Mouse (Mus musculus): ENCODE measurements around the gene Ier2. TPM values are rescaled to one million over a fixed set of nuclear protein-coding genes. Genes with fewer than 3 reads are reported as not detected.
"Not testable (repeated sequence)": the region's sequence is repeated elsewhere in the genome, so short reads cannot be mapped to it uniquely, and the experiment has no call there.

The Ier2 gene
- polyA plus RNA-seq, 1 experiment from 2014 or later: 78.0 TPM

GRCm38 (mm10) chr8:84634849-84635304, 27.8 kb downstream of the Ier2 start:
- Histone ChIP-seq H3K4me3 (ENCODE audit: low read length) (no peak overlapping the region), H3K9ac (replicated peaks; ENCODE audit: low read length) (no peak overlapping the region; the same call in 1 of the 2 replicates), H3K4me2 (replicated peaks; ENCODE audit: low read depth, low read length) (no peak overlapping the region), H3K9me3 (ENCODE audit: low read length) (no peaks in the 10 kb centered on the region), H3K4me1 (ENCODE audit: insufficient read depth, low read length) (peaks cover 26% of the 10 kb centered on the region), H3K27ac (ENCODE audit: low read length) (no peak overlapping the region), H3K27me3 (ENCODE audit: insufficient read depth, low read length) (no peaks in the 10 kb centered on the region), H3K36me3 (ENCODE audit: insufficient read depth, low read length) (no peaks in the 10 kb centered on the region)
- ATAC-seq (ENCODE audit: low FRiP score, low TSS enrichment): no peak
- WGBS: 53% methylated on average over 9 of the region's 9 CpGs

DNA sequence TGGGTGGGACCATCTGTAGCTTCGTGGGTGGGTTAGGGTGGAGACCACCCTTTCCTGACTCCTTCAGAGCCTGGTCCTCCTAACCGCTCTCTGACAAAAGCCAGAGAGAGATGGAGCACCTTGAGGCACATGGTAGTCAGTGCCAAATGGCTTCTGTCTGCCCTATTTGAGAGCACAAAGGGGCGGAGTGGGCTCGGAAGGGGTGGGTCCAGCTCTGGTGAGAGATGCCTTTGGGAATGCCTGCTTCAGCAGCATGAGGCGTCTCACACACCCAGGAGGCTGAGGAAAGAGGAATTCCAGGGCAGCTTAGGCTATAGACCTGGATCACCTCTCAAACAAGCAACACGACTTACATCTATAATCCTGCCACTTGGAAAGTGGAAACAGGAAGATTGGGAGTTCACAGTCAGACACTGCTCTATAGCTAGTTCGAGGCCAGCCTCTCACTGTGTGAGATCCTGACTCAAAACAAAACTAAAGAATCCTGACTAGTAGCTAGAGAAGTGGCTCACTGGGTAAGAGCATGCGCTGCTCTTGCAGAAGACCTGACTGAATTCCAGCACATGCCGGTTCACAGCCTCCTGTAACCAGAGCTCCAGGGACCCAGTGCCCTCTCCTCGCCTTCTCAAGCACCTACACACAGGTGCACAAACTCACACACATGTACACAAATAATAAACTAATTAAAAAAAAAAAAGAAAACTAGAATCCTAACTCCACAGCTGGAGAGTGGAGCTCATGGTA, 28.6 kb downstream of the Ier2 start:
- no peaks in the 10 kb centered on the region for H3K36me3 ChIP-seq (ENCODE audit: insufficient read depth, low read length)
- peaks cover 26% of the 10 kb centered on the region for H3K4me1 ChIP-seq (ENCODE audit: insufficient read depth, low read length)
- WGBS: 39% methylated on average over 10 of the region's 10 CpGs
- no peaks in the 10 kb centered on the region for H3K9me3 ChIP-seq (ENCODE audit: low read length)
- no peak for ATAC-seq (ENCODE audit: low FRiP score, low TSS enrichment)
- no peaks in the 10 kb centered on the region for H3K27me3 ChIP-seq (ENCODE audit: insufficient read depth, low read length)
- H3K4me3 ChIP-seq (ENCODE audit: low read length): no peak overlapping the region
- H3K4me2 ChIP-seq (replicated peaks; ENCODE audit: low read depth, low read length): no peak overlapping the region
- H3K9ac ChIP-seq (replicated peaks; ENCODE audit: low read length): no peak overlapping the region
- no peak overlapping the region for H3K27ac ChIP-seq (ENCODE audit: low read length)

GRCm38 (mm10) chr8:84631813-84632212, 30.8 kb downstream of the Ier2 start:
- H3K36me3 ChIP-seq (ENCODE audit: insufficient read depth, low read length): no peaks in the 10 kb centered on the region
- no peak for ATAC-seq (ENCODE audit: low FRiP score, low TSS enrichment)
- 90% methylated on average over 4 of the region's 4 CpGs for WGBS

DNA sequence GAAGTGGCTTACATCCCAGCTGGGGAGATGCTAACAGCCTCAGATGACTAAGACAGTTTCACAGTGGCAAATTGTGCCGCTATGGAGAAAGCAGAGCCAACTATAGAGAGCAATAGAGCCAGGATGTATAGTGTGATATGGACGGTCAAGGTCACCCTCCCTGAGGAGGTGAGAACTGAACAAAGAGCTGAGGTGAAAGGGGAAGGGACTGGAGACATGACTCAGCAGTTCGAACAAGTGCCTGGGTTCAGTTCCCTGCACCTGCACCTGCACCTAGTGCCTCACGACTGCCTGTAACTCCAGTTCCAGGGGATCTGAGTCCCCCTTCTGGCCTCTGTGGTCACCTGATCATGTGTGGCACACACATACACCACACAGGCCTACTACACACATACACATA, 32.5 kb downstream of the Ier2 start:
- Histone ChIP-seq H3K9ac (replicated peaks; ENCODE audit: low read length) (no peak overlapping the region), H3K4me2 (replicated peaks; ENCODE audit: low read depth, low read length) (no peak overlapping the region), H3K9me3 (ENCODE audit: low read length) (no peaks in the 10 kb centered on the region), H3K27ac (ENCODE audit: low read length) (no peak overlapping the region), H3K36me3 (ENCODE audit: insufficient read depth, low read length) (no peaks in the 10 kb centered on the region), H3K4me3 (ENCODE audit: low read length) (no peak overlapping the region), H3K4me1 (ENCODE audit: insufficient read depth, low read length) (0 out of 2 replicates have a peak, but pooled peaks cover 4% of the 10 kb centered on the region), H3K27me3 (ENCODE audit: insufficient read depth, low read length) (no peaks in the 10 kb centered on the region)
- WGBS: 77% methylated on average over 4 of the region's 4 CpGs
- no peak for ATAC-seq (ENCODE audit: low FRiP score, low TSS enrichment)

More at GRCm38 (mm10) chr8:84631813-84632212, 30.8 kb downstream of the Ier2 start:
- peaks cover 16% of the 10 kb centered on the region for H3K4me1 ChIP-seq (ENCODE audit: insufficient read depth, low read length)
- H3K4me3 ChIP-seq (ENCODE audit: low read length): no peak overlapping the region
- H3K27ac ChIP-seq (ENCODE audit: low read length): no peak overlapping the region
- H3K27me3 ChIP-seq (ENCODE audit: insufficient read depth, low read length): no peaks in the 10 kb centered on the region
- H3K9me3 ChIP-seq (ENCODE audit: low read length): no peaks in the 10 kb centered on the region
- H3K4me2 ChIP-seq (replicated peaks; ENCODE audit: low read depth, low read length): no peak overlapping the region
- no peak overlapping the region for H3K9ac ChIP-seq (replicated peaks; ENCODE audit: low read length)

DNA sequence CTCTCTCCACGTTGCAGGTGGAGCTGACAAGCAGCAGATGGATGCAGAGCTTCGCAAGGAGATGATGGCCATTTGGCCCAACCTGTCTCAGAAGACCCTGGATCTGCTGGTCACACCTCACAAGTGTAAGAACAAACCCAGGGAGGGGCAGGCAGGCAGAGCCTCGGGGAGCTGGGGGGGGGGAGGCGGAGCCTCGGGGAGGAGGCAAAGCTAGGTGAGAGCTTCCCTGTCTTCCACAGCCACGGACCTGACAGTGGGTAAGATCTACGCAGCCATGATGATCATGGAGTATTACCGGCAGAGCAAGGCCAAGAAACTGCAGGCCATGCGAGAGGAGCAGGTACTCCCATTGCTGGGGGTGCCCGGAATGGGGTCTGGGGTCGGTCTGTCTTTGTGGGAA, 33.1 kb downstream of the Ier2 start:
- Histone ChIP-seq H3K36me3 (ENCODE audit: insufficient read depth, low read length) (no peaks in the 10 kb centered on the region), H3K9ac (replicated peaks; ENCODE audit: low read length) (no peak overlapping the region), H3K4me3 (ENCODE audit: low read length) (no peak overlapping the region), H3K4me1 (ENCODE audit: insufficient read depth, low read length) (no peaks in the 10 kb centered on the region), H3K27ac (ENCODE audit: low read length) (no peak overlapping the region), H3K4me2 (replicated peaks; ENCODE audit: low read depth, low read length) (no peak overlapping the region), H3K27me3 (ENCODE audit: insufficient read depth, low read length) (no peaks in the 10 kb centered on the region), H3K9me3 (ENCODE audit: low read length) (no peaks in the 10 kb centered on the region)
- WGBS: 66% methylated on average over 10 of the region's 11 CpGs
- ATAC-seq (ENCODE audit: low FRiP score, low TSS enrichment): no peak

DNA sequence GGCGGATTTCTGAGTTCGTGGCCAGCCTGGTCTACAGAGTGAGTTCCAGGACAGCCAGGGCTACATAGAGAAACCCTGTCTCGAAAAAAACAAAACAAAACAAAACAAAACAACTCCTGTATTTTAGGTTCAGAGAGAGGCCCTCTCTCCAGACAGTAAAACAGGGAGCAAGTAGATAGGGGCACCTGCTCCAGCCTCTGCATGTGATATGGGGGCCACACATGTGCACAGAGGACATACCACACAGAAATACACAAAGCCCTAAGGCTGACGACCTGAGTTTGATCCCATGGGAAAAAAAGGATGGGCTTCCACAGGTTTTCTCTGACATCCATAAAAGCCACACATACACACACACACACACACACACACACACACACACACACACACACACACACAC, 39.2 kb downstream of the Ier2 start:
- H3K4me2 ChIP-seq (replicated peaks; ENCODE audit: low read depth, low read length); H3K27me3 ChIP-seq (ENCODE audit: insufficient read depth, low read length); H3K36me3 ChIP-seq (ENCODE audit: insufficient read depth, low read length); H3K4me1 ChIP-seq (ENCODE audit: insufficient read depth, low read length); H3K4me3 ChIP-seq (ENCODE audit: low read length); H3K27ac ChIP-seq (ENCODE audit: low read length); ATAC-seq (ENCODE audit: low FRiP score, low TSS enrichment); H3K9me3 ChIP-seq (ENCODE audit: low read length); H3K9ac ChIP-seq (replicated peaks; ENCODE audit: low read length): not testable (repeated sequence)
- WGBS: 70% methylated on average over 4 of the region's 4 CpGs

DNA sequence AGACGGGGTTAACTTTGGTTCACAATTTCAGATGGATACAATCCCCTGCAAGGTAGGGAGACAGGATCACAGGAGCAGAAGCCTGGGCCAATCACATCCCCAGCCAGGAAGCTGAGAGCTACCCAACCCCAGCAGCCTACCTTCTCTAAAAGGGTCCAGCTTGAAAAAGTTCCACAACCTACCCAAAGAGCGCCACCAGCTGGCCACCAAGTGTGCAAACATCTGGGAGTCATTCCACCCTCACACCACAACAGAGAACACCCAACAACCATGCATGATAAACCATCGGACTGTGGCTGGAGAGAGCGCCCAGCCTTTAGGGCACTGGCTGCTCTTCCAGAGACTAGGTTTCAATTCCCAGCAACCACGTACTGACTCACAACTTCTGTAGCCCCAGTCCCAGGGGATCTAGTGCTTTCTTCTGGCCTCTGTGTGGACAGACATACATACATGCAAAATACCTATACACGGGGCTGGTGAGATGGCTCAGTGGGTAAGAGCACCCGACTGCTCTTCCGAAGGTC, 41.5 kb downstream of the Ier2 start:
- peaks cover 5% of the 10 kb centered on the region; the same call in 1 of the 2 replicates for H3K27me3 ChIP-seq (ENCODE audit: insufficient read depth, low read length)
- H3K9ac ChIP-seq (replicated peaks; ENCODE audit: low read length): no peak overlapping the region
- H3K4me2 ChIP-seq (replicated peaks; ENCODE audit: low read depth, low read length): no peak overlapping the region
- 76% methylated on average over 8 of the region's 8 CpGs for WGBS
- H3K4me3 ChIP-seq (ENCODE audit: low read length): no peak overlapping the region
- H3K9me3 ChIP-seq (ENCODE audit: low read length): no peaks in the 10 kb centered on the region
- H3K4me1 ChIP-seq (ENCODE audit: insufficient read depth, low read length): no peaks in the 10 kb centered on the region
- H3K36me3 ChIP-seq (ENCODE audit: insufficient read depth, low read length): no peaks in the 10 kb centered on the region
- H3K27ac ChIP-seq (ENCODE audit: low read length): no peak overlapping the region
- no peak for ATAC-seq (ENCODE audit: low FRiP score, low TSS enrichment)

DNA sequence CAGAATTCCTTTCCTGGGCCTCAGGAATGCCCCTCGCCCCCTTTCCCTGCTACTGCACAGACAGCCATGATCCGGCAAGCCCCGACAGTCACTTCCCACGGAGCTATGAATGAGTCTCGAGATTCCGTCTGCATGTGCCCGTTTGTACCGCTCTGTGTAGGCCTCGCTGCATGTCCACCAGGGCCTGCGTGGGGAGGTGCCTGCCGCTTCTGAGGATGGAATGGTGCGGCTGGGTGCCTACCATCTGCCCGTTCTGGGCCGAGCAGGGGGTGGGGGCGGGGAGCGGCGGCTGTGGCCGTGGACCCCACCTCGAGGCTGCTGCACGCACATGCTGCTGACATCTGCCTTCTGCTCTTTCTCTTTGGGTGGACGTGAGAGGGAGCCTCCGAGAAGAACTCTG, 45.6 kb downstream of the Ier2 start:
- no peaks in the 10 kb centered on the region for H3K9me3 ChIP-seq (ENCODE audit: low read length)
- no peak overlapping the region for H3K4me2 ChIP-seq (replicated peaks; ENCODE audit: low read depth, low read length)
- H3K27me3 ChIP-seq (ENCODE audit: insufficient read depth, low read length): peaks cover 9% of the 10 kb centered on the region
- no peaks in the 10 kb centered on the region for H3K4me1 ChIP-seq (ENCODE audit: insufficient read depth, low read length)
- ATAC-seq (ENCODE audit: low FRiP score, low TSS enrichment): no peak
- H3K4me3 ChIP-seq (ENCODE audit: low read length): no peak overlapping the region
- H3K9ac ChIP-seq (replicated peaks; ENCODE audit: low read length): no peak overlapping the region
- H3K36me3 ChIP-seq (ENCODE audit: insufficient read depth, low read length): no peaks in the 10 kb centered on the region
- 48% methylated on average over 22 of the region's 22 CpGs for WGBS
- no peak overlapping the region for H3K27ac ChIP-seq (ENCODE audit: low read length)

DNA sequence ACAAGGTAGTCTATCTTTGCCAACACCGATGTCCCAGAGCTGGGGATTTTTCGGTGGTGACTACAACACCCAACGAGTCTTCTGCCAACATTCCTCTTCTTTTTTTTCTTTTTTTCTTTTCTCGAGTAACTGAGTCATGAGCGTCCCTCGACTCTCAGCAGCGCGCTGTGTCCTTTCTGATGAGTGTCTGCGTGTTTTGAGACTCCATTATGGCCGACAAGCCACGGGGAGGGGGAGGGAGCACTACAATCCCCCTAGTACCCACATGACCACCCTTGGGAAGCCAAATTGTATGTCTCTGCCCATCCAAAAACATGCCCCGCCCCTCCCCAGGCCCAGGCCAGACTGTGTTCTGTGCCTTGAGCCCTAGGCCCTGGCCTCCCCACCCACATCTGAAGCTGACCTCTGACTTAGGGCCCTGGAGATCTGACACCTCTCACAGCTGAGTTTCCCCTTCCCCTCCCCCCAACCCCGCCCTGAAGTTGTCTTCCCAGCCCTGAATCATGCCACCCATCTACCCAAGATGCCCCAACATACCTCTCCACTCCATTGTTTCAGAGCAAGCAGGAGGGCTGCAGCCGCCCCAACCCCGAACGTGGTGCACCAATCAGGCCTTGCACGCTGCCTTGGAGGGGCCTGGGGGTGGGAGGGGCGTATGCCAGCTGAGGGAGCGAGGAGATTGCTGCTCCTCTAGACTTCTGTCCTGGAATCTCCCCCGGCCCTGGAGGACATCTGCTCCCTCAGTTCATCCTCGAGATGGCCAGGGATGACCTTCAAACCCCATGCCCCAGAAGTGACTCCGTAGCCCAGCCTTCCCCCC, 46.8 kb downstream of the Ier2 start:
- Histone ChIP-seq H3K27me3 (ENCODE audit: insufficient read depth, low read length) (peaks cover 9% of the 10 kb centered on the region), H3K4me3 (ENCODE audit: low read length) (no peak overlapping the region), H3K36me3 (ENCODE audit: insufficient read depth, low read length) (no peaks in the 10 kb centered on the region), H3K4me2 (replicated peaks; ENCODE audit: low read depth, low read length) (no peak overlapping the region), H3K9me3 (ENCODE audit: low read length) (no peaks in the 10 kb centered on the region), H3K27ac (ENCODE audit: low read length) (no peak overlapping the region), H3K9ac (replicated peaks; ENCODE audit: low read length) (no peak overlapping the region), H3K4me1 (ENCODE audit: insufficient read depth, low read length) (no peaks in the 10 kb centered on the region)
- peak; percentile 15; the same call in 1 of the 2 replicates for ATAC-seq (ENCODE audit: low FRiP score, low TSS enrichment)
- WGBS: 24% methylated on average over 22 of the region's 22 CpGs
